Mouse (Mus musculus) forebrain, postnatal 0 days (tissue): ENCODE data around the gene Gm10352. TPM values are rescaled to one million over a fixed set of nuclear protein-coding genes. Genes with fewer than 3 reads are reported as not detected.
"Not testable (repeated sequence)": the region's sequence is repeated elsewhere in the genome, so short reads cannot be mapped to it uniquely, and the experiment has no call there.

Experiments used
- ATAC-seq: fragments of 200-750 bp; cut with Nextera tagmentation; 2 replicates; pipeline ENCODE4 v1.8.0; 2017; ENCODE audit warnings: mild to moderate bottlenecking, moderate library complexity
- DNase-seq: peaks from one replicate; pipeline ENCODE4 v3.0.0-alpha.2; 2015
- H3K27ac ChIP-seq: fragments of 300-500 bp; sonication (generic); 2 replicates; pipeline ENCODE4 v1.5.1; 2014; ENCODE audit warnings: low read depth, mild to moderate bottlenecking, antibody characterized with exemption, low read length, moderate library complexity, mixed read lengths
- H3K27me3 ChIP-seq: fragments of 300-500 bp; sonication (generic); 2 replicates; pipeline ENCODE4 v1.6.1; 2014; ENCODE audit warnings: mild to moderate bottlenecking, low read length, mixed read lengths; ENCODE audit not compliant: insufficient read depth
- H3K36me3 ChIP-seq: fragments of 300-500 bp; sonication (generic); 2 replicates; pipeline ENCODE4 v1.6.1; 2014; ENCODE audit warnings: mild to moderate bottlenecking, moderate library complexity; ENCODE audit not compliant: insufficient read depth
- H3K4me1 ChIP-seq: fragments of 300-500 bp; sonication (generic); 2 replicates; pipeline ENCODE4 v1.6.1; 2014; ENCODE audit warnings: antibody characterized with exemption; ENCODE audit not compliant: insufficient read depth
- H3K4me2 ChIP-seq: fragments of 300-500 bp; sonication (generic); 2 replicates; pipeline ENCODE4 v1.6.1; 2014; ENCODE audit warnings: low read depth, mild to moderate bottlenecking, moderate library complexity
- H3K4me3 ChIP-seq: fragments of 300-500 bp; sonication (generic); 2 replicates; pipeline ENCODE4 v1.5.1; 2014; ENCODE audit warnings: low read depth, low read length, mixed read lengths
- H3K9ac ChIP-seq: fragments of 300-500 bp; sonication (generic); 2 replicates; pipeline ENCODE4 v1.6.1; 2014; ENCODE audit warnings: mild to moderate bottlenecking
- H3K9me3 ChIP-seq: fragments of 300-500 bp; sonication (generic); 2 replicates; pipeline ENCODE4 v1.6.1; 2016; ENCODE audit warnings: low read length
- WGBS: fragments of 180-500 bp; shearing (Covaris S2); extraction: QIAGEN DNeasy Blood & Tissue Kit; methylation state at CpG from one replicate; pipeline ENCODE4 v1.1.7; 2014; 5-methylcytosine and 5-hydroxymethylcytosine counted together
- polyA plus RNA-seq: library from polyadenylated mRNA; unstranded; fragments of >200 nt; fragmentation: Nextera tagmentation; extraction: Ambion mirVana; gene quantifications from 2 replicates; pipeline ENCODE4 v1.2.1, GENCODE M21; 2015
- total RNA-seq: library from RNA; depleted of rRNA; stranded (reverse); fragments of >200 nt; gene quantifications from 2 replicates; pipeline ENCODE4 v1.2.3, GENCODE M21; 2014; rRNA removed

Gm10352 gene
- total RNA-seq (not detected in 2 replicates), polyA plus RNA-seq (not detected in 2 replicates)

DNA sequence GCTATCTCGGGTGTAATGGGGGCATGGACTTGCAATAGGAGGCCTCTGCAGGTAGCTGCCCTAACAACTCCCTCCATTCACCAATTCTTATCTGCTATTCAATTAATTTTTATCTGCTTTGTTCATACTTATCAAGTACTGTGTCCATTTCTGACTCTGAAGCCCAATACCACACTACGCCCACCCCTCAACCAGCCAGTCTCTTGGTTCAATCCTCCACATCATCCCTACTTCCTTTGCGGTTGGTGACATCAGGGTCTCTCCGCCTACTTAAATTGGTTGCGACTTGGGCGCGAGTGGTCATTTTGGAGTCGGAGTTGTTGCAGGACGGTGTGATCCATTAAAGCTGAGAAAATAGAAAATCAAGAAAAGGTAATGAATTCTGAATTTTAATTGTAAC lies at the start of gene Gm10352:
Gene Gm10352, plus strand, starts transcription at position 301 of the 400 bp plus-strand sequence.
- H3K9ac ChIP-seq, H3K4me2 ChIP-seq, H3K4me3 ChIP-seq, H3K27me3 ChIP-seq, ATAC-seq, DNase-seq, H3K36me3 ChIP-seq, H3K4me1 ChIP-seq, H3K9me3 ChIP-seq, H3K27ac ChIP-seq: not testable (repeated sequence)
- no CpG with 5 or more reads among the region's 9 CpGs for WGBS

DNA sequence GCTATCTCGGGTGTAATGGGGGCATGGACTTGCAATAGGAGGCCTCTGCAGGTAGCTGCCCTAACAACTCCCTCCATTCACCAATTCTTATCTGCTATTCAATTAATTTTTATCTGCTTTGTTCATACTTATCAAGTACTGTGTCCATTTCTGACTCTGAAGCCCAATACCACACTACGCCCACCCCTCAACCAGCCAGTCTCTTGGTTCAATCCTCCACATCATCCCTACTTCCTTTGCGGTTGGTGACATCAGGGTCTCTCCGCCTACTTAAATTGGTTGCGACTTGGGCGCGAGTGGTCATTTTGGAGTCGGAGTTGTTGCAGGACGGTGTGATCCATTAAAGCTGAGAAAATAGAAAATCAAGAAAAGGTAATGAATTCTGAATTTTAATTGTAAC lies 31.5 kb downstream of the Gm10352 start, which contains the start of gene Gm29289:
Gene Gm29289, plus strand, starts transcription at position 301 of the 400 bp plus-strand sequence.
- not testable (repeated sequence) for H3K4me3 ChIP-seq, H3K9me3 ChIP-seq, H3K4me2 ChIP-seq, DNase-seq, ATAC-seq, H3K27me3 ChIP-seq, H3K4me1 ChIP-seq, H3K9ac ChIP-seq, H3K27ac ChIP-seq, H3K36me3 ChIP-seq
- no CpG with 5 or more reads among the region's 9 CpGs for WGBS

Other genes starting within 250 kb of the Gm10352 start
- gene Sry, start 237.3 kb upstream of the Gm10352 start, total RNA-seq, result not detected in 2 replicates
- not detected in 2 replicates for gene Sry, start 237.3 kb upstream of the Gm10352 start, polyA plus RNA-seq
- not detected in 2 replicates for gene H2al2b, start 180.3 kb upstream of the Gm10352 start, total RNA-seq
- gene H2al2b, start 180.3 kb upstream of the Gm10352 start, polyA plus RNA-seq, result not detected in 2 replicates
- not detected in 2 replicates for gene Gm4064, start 104.8 kb upstream of the Gm10352 start, total RNA-seq
- gene Gm4064, start 104.8 kb upstream of the Gm10352 start, polyA plus RNA-seq, result not detected in 2 replicates
- not detected in 2 replicates for gene Rbmy, start 70.3 kb upstream of the Gm10352 start, total RNA-seq
- gene Rbmy, start 70.3 kb upstream of the Gm10352 start, polyA plus RNA-seq, result not detected in 2 replicates
- not detected in 2 replicates for gene Gm10256, start 70.3 kb upstream of the Gm10352 start, total RNA-seq
- gene Gm10256, start 70.3 kb upstream of the Gm10352 start, polyA plus RNA-seq, result not detected in 2 replicates
- not detected in 2 replicates for gene Gm29289, start 31.6 kb downstream of the Gm10352 start, total RNA-seq
- not detected in 2 replicates for gene Gm29289, start 31.6 kb downstream of the Gm10352 start, polyA plus RNA-seq